Mouse (Mus musculus) right cerebral cortex, adult 18-20 months (tissue): ENCODE measurements around the gene B3gnt2.

Source experiments
- DNase-seq: peaks from one replicate; pipeline ENCODE4 v3.0.0; 2022; ENCODE audit warnings: mixed read lengths

B3gnt2 gene

DNA sequence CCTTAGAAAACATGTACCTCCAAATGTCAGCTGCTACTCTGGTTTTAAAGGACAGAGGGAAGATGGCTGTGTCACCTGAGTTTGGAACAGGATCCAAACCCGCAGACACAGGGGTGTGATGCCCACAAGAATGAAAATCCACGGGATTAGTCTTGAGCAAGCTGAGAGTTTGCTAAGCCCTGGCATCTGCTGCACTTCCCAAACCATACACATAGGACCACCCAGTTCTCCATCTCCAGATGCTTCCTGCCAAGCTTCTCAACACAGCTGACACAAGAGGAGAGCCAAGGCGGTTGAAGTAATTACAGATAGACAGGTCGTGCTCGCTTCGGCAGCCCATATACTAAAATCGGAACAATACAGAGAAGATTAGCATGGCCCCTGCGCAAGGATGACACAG is 7.8 kb upstream of the B3gnt2 start:
- DNase-seq, result no peak

DNA sequence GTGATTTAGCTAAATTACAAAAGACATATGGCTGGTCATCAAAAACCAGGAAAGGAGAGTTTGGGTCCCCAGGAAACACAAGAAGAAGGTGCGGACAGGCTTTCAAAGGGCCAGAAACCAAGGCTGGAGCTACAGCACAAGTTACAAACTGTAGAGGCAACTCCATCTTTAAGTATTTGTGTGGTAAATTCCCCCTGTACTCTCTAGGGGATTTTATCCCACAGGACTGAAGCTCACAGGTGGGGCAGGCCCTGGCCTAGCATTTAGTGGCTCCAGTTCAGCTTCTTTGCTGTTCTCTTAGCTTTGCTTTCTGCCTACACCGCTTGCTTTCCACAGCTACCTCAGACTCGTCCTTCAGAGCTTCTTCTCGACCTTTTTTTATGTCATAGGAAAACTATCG is 6.9 kb upstream of the B3gnt2 start:
- no peak for DNase-seq

- DNase-seq, result no peak
Observed at GRCm38 (mm10) chr11:22865635-22866246, 5.0 kb upstream of the B3gnt2 start.

DNA sequence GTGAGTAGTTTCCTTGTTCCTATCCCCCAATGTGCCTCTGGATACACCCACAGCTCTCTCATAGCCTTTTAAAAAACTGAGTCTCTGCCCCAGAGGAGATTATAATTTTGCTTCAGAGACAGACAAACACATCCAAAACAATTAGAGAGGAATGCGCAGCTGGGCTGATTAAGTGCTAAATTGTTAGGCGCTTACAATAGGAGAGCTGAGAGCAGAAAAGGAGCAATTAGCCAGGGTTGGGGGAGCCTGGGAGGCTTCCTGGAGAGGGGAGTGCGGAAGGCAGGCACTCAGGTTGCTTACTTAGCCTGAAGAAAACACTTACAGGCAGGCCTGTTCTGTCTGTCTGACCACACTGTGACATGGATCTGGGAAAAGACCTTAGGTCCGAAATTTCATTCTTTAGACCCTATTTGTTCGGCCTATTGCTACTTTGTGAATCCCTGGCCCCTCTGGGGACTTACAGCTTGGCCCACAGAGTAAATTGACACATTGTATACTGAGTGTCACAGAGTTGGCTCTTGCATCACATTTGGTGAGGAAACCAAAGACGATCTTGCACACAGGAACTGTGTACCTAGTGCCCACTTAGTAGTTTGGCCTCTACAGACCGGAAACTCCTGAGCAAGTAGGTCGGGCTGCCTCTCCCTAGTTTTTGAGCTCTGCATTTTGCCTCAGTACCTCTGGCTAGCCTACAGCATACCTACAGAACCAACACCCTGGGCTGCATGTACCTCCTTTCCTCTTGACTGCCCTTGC is 3.7 kb upstream of the B3gnt2 start:
- no peak for DNase-seq

GRCm38 (mm10) chr11:22863581-22863980 is 2.8 kb upstream of the B3gnt2 start:
- DNase-seq, result no peak

GRCm38 (mm10) chr11:22861315-22861714 is 554 bp upstream of the B3gnt2 start:
- no peak for DNase-seq

GRCm38 (mm10) chr11:22859633-22860334 is 977 bp downstream of the B3gnt2 start:
- peak; percentile 79 for DNase-seq

- no peak for DNase-seq
Observed at GRCm38 (mm10) chr11:22859301-22859632, 1.5 kb downstream of the B3gnt2 start.

GRCm38 (mm10) chr11:22858441-22859300 is 2.1 kb downstream of the B3gnt2 start:
- DNase-seq, result peak; percentile 32

GRCm38 (mm10) chr11:22857705-22858440 is 2.9 kb downstream of the B3gnt2 start:
- DNase-seq, result no peak

GRCm38 (mm10) chr11:22857106-22857704 is 3.6 kb downstream of the B3gnt2 start:
- no peak for DNase-seq

DNA sequence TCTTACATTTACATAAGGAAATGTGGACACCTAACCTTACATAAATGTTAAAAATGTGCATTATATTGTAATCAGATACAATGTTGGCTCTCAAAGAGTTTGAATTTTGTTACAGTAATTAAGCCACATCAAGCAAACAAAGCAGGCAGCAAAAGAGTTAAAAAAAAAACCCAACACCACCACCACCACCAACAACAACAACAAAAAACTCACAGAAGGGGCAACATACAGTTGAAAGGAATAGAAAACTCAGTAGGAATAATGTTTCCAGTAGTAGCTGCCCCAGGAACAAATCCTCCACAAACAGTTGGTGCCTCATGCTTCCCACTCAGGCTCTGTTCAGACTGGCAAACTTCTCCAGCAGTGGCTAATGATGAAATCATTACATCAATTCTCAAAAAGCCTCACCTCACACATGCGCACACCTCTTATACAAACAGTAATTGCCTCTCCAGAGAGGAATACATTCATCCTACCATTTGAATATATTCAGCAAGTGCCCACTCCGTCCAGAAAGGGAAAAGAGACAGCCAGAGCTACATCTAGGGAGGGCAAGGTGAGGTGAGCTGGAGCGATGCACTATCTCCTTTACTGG is 4.3 kb downstream of the B3gnt2 start:
- peak; percentile 21 for DNase-seq

DNA sequence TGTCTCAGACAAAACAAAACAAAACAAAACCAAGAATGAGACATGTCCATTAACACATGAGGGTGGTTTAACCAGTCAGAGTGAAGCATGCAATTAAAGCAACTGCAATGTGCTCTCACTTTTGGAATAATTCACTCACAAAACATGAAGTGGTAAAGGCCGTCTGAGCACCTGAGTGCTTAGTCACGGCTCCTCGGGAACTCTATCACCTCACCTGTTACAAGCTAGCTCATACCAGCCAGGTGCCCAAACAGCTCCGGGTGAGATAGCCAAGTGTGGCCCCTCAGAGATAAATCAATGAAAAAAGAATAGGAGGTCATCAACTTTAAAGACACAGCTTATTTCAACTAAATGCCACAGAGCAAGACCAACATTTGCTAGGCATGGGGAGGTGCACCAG is 6.2 kb downstream of the B3gnt2 start:
- DNase-seq, result no peak

DNA sequence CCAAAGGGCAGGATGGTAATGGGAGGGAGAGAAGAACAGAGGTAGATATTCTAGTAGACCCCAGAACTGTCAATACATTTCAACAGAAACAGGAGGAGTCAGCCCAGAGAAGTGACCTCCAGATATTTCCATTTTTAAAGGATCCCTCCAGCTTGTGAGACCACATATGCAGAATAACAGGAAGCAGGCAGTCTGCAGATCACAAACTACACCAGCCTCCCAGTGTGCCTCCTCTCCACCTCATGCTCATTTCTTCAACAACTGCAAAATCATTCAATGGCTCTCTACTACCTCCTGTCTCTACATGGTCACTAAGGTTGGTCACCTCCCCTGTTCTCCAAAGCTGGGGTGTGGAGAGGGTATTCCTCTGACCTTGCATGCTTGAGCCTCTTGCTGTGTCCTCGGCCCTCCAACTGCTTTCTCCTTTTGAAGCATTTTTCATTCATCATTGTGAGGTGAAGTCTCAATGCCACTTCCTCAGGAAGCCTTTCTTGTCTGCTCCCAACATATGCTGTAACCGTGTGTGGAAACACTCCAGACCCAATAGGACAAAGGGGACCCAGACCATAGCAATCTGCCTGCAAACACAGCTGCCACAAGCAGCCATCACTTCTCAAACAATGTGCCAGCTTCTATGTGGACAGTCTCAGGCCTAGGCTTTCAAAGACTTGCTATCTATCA is 7.1 kb downstream of the B3gnt2 start:
- no peak for DNase-seq

DNA sequence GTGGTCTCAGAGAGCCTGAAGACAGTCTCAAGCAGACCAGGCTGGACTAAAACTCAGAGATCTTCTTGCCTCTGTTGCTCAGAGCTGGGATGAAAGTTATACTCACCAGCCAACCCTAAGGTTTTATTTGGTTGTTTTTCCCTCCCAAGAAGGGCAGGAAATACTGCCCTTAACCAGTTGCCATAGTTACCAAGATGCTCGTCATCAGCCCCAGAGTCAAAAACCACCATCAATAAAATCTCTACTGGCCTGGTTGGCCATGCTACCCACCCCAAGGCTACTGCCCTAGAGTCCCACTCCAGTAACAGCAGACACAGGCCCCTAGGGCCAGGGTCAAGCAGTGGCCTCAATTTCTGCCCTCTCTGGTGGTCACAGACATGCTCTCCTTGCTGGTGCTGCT is 8.3 kb downstream of the B3gnt2 start:
- DNase-seq, result no peak

- no peak for DNase-seq
Observed at GRCm38 (mm10) chr11:22851416-22851815, 9.3 kb downstream of the B3gnt2 start.

GRCm38 (mm10) chr11:22850077-22850476 is 10.7 kb downstream of the B3gnt2 start:
- no peak for DNase-seq

DNA sequence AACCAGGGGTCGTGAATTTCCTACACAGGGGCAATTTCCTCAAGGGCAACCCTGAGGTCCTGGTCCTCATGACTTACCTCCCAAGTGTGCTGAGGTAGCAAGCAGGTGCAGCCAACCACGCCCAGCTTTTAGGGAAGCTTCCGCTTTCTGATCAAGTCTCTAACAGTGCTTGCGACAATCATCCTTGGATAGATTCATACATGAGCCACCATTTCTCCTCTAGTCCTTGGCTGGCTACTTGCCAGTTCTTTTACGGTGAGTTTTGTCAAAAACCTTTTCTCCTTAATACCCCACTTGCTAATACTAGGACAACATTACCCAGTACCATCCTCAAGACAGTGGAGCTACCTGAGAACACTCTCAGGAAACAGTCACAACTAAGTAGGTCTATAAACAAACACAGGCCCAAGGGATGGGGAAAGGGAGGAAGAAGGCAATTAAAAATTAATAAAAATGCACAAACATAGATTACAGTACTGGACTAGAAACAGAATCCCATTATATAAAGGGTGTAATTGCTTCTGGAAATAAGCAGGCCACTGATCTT is 12.0 kb downstream of the B3gnt2 start:
- DNase-seq, result no peak

DNA sequence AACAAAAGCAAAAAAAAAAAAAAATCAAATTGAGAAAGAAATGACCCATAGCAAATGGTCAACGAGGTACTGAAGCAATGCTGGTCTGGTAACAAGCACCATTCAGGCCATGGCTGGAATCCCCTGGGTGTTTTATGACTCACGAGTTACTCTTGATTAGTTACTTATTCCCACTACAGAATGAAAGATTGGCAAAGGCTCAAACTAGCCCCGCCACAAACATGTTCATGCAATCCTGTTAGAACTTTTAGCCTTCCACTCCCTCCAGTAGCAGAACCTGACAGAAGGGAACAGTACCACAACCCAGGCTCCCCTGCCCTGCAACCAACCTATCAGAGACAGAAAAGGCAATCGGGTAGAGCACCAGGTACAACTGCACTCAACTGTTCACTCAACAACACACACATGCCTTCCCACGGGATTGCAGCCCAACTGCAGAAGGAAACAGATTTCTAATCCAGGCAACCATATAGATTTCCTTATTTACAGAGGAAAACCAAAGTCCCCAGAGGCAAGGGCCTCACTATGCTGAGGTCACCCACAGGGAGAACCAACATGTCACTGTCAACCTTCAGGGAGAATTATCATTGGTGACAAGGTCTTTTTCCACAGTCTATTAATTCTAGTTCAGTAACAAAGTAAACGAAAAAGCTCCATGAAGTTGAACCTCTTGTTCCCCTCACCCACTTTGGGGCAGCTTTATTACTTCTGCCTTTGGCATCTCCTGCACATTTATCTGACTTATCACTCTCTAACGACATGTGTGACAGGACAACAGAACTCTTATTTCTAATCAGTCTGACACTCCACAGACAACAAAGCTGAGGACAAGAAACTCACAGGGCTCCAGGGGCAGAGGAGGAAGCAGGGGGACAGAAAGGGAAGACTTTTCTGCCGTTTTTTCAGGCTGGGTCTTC is 12.8 kb downstream of the B3gnt2 start:
- no peak for DNase-seq
